Mouse (Mus musculus): ENCODE data around the gene Reep3.

Reep3 gene

GRCm38 (mm10) chr10:67100011-67100661 lies 3.4 kb upstream of the Reep3 start:
- no peaks in the 10 kb centered on the region for H3K27me3 ChIP-seq (ENCODE audit: control insufficient read depth, insufficient read depth, low read length, poor library complexity, severe bottlenecking)
- no peaks in the 10 kb centered on the region; the same call in 1 of the 2 replicates for H3K36me3 ChIP-seq (ENCODE audit: control insufficient read depth, insufficient read depth, low read length, poor library complexity, severe bottlenecking)
- DNase-seq (ENCODE audit: low read depth, low spot score), result peak; percentile 35

GRCm38 (mm10) chr10:67099183-67099929 lies 2.6 kb upstream of the Reep3 start:
- no peak for DNase-seq (ENCODE audit: low read depth, low spot score)
- H3K27me3 ChIP-seq (ENCODE audit: control insufficient read depth, insufficient read depth, low read length, poor library complexity, severe bottlenecking), result no peaks in the 10 kb centered on the region
- no peaks in the 10 kb centered on the region; the same call in 1 of the 2 replicates for H3K36me3 ChIP-seq (ENCODE audit: control insufficient read depth, insufficient read depth, low read length, poor library complexity, severe bottlenecking)

GRCm38 (mm10) chr10:67098408-67099050 lies 1.8 kb upstream of the Reep3 start:
- Histone ChIP-seq H3K36me3 (ENCODE audit: control insufficient read depth, insufficient read depth, low read length, poor library complexity, severe bottlenecking) (no peaks in the 10 kb centered on the region), H3K27me3 (ENCODE audit: control insufficient read depth, insufficient read depth, low read length, poor library complexity, severe bottlenecking) (no peaks in the 10 kb centered on the region)
- DNase-seq (ENCODE audit: low read depth, low spot score), result peak; percentile 62

DNA sequence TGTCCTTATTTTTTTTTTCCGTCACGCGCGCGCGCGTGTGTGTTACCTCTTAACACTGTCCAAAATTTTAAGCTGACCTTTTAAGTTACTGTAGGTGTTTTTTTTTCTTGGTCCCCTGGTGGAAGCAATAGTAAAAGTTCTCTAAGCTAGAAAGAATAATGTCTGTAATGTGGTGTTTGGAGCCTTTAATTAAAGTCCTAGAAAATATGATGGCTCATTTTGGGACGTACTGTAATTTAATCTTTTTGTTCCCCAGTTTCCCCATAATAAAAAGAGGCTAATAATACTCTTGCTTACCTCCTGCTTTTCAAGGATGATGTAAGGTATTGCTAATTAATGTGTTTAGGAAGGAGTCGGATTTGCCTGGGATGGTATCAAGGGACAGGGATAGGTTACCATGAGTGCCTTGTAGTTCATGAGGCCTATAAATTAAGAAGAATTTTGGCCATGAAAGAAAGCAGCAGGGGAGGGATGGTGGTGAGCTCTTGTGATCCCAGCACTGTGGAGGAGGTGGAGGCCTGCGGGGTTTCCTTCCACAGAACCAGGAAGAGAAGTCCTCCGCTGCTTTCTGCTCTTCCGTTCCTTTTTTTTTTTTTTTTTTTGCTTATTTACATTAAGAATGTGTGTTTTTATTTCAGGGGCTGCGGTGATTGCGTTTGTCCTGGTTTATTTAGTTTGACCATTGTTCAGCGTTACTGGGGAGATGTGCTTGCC lies 849 bp upstream of the Reep3 start:
- Histone ChIP-seq H3K36me3 (ENCODE audit: control insufficient read depth, insufficient read depth, low read length, poor library complexity, severe bottlenecking) (no peaks in the 10 kb centered on the region), H3K27me3 (ENCODE audit: control insufficient read depth, insufficient read depth, low read length, poor library complexity, severe bottlenecking) (no peaks in the 10 kb centered on the region)
- peak; percentile 67 for DNase-seq (ENCODE audit: low read depth, low spot score)

GRCm38 (mm10) chr10:67095798-67096620 lies 736 bp downstream of the Reep3 start, which contains the start of gene Jmjd1c:
TSS of gene Jmjd1c (plus strand) at chr10:67096125.
- no peaks in the 10 kb centered on the region for H3K27me3 ChIP-seq (ENCODE audit: control insufficient read depth, insufficient read depth, low read length, poor library complexity, severe bottlenecking)
- DNase-seq (ENCODE audit: low read depth, low spot score), result peak; percentile 75

DNA sequence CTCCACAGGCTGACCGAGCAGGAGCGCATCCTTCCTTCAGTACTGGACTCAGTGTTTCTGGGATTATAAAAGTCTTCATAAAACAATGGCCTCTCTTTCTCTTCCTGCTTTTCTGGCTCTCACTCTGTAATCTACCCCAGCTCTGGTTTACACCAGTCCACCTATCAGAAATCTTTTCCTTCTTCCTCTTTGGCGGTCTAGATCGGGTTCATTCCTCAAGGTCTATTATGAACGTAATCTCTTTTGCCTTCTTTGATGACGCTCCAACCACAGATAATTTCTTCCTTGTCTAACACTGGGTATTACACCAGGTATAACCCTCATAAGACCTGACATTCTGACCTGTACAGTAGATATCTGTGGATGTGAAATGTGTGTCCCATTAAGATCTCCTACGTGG lies 1.8 kb downstream of the Reep3 start:
- no peaks in the 10 kb centered on the region for H3K27me3 ChIP-seq (ENCODE audit: control insufficient read depth, insufficient read depth, low read length, poor library complexity, severe bottlenecking)
- DNase-seq (ENCODE audit: low read depth, low spot score), result no peak

More at GRCm38 (mm10) chr10:67095798-67096620, 736 bp downstream of the Reep3 start, which contains the start of gene Jmjd1c:
- H3K36me3 ChIP-seq (ENCODE audit: control insufficient read depth, insufficient read depth, low read length, poor library complexity, severe bottlenecking), result no peaks in the 10 kb centered on the region

DNA sequence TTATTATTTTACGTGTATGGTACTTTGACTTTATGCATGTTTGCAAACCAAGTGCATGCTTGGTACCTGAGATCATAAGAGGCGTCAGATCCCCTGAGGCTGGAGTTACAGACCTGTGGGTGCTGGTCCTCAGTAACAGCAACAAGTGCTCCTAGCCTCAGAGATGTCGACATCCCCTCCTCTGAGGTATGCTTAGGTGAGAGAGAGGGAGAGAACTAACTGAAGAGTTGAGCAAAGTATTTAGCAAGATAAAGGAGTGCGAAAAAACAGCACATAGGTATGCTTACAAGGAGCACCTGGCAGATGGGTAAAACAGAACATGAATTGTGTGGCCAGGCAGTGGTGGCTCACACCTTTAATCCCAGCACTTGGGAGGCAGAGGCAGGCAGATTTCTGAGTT lies 6.1 kb downstream of the Reep3 start:
- no peak for DNase-seq (ENCODE audit: low read depth, low spot score)
- Histone ChIP-seq H3K36me3 (ENCODE audit: control insufficient read depth, insufficient read depth, low read length, poor library complexity, severe bottlenecking) (no peaks in the 10 kb centered on the region), H3K27me3 (ENCODE audit: control insufficient read depth, insufficient read depth, low read length, poor library complexity, severe bottlenecking) (no peaks in the 10 kb centered on the region)

More for the DNA sequence above, 1.8 kb downstream of the Reep3 start:
- H3K36me3 ChIP-seq (ENCODE audit: control insufficient read depth, insufficient read depth, low read length, poor library complexity, severe bottlenecking), result no peaks in the 10 kb centered on the region

- Histone ChIP-seq H3K27me3 (ENCODE audit: control insufficient read depth, insufficient read depth, low read length, poor library complexity, severe bottlenecking) (no peaks in the 10 kb centered on the region), H3K36me3 (ENCODE audit: control insufficient read depth, insufficient read depth, low read length, poor library complexity, severe bottlenecking) (no peaks in the 10 kb centered on the region)
- DNase-seq (ENCODE audit: low read depth, low spot score), result no peak
These were observed 9.1 kb downstream of the Reep3 start for GRCm38 (mm10) chr10:67087447-67088226.

DNA sequence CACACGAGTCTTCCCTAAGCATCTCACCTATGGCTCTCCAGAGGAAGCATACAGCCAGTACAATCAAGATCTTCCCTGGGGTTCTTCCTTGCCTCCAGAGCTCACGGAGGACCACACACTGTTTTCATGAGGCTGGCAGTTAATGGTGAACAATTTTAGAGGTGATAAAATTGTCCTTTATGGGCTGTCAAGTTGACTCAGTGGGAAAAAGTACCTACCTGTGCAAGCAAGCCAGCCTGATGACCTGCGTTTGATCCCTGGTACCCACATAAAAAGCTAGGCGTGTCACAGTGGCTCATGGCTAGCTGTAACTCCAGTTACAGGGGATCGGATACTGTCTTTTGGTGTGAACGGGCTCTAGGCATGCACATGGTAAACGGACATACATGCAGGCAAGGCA lies 10.8 kb downstream of the Reep3 start:
- no peaks in the 10 kb centered on the region for H3K36me3 ChIP-seq (ENCODE audit: control insufficient read depth, insufficient read depth, low read length, poor library complexity, severe bottlenecking)
- no peak for DNase-seq (ENCODE audit: low read depth, low spot score)
- H3K27me3 ChIP-seq (ENCODE audit: control insufficient read depth, insufficient read depth, low read length, poor library complexity, severe bottlenecking), result no peaks in the 10 kb centered on the region

DNA sequence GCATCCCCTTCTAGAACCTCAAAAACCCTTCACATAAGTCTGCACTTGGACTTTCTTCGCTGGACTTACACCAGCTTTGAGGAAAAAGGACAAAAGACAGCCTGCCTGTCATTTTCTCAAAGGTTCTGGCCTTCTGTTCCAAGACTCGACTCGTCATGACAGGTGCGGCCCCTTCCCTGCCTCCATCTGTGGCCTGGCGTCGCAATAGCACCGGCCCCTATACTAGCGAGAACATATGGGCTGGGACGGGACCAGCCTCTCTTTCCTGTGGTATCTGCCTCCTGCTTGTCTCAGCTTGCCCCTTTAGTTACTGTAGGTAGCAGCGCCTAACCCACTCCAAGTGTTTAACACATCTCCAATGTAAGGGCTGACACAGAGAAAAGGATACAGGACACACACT lies 11.6 kb downstream of the Reep3 start:
- no peak for DNase-seq (ENCODE audit: low read depth, low spot score)
- no peaks in the 10 kb centered on the region for H3K36me3 ChIP-seq (ENCODE audit: control insufficient read depth, insufficient read depth, low read length, poor library complexity, severe bottlenecking)
- no peaks in the 10 kb centered on the region for H3K27me3 ChIP-seq (ENCODE audit: control insufficient read depth, insufficient read depth, low read length, poor library complexity, severe bottlenecking)

GRCm38 (mm10) chr10:67083446-67084166 lies 13.1 kb downstream of the Reep3 start:
- DNase-seq (ENCODE audit: low read depth, low spot score), result no peak
- H3K36me3 ChIP-seq (ENCODE audit: control insufficient read depth, insufficient read depth, low read length, poor library complexity, severe bottlenecking), result no peaks in the 10 kb centered on the region
- H3K27me3 ChIP-seq (ENCODE audit: control insufficient read depth, insufficient read depth, low read length, poor library complexity, severe bottlenecking), result no peaks in the 10 kb centered on the region

- Histone ChIP-seq H3K36me3 (ENCODE audit: control insufficient read depth, insufficient read depth, low read length, poor library complexity, severe bottlenecking) (no peaks in the 10 kb centered on the region), H3K27me3 (ENCODE audit: control insufficient read depth, insufficient read depth, low read length, poor library complexity, severe bottlenecking) (no peaks in the 10 kb centered on the region)
- no peak for DNase-seq (ENCODE audit: low read depth, low spot score)
These were observed 14.2 kb downstream of the Reep3 start for GRCm38 (mm10) chr10:67082531-67082930.

Data from splenic B cell, adult 2 months (primary cell).